In the genomic region with DNA sequence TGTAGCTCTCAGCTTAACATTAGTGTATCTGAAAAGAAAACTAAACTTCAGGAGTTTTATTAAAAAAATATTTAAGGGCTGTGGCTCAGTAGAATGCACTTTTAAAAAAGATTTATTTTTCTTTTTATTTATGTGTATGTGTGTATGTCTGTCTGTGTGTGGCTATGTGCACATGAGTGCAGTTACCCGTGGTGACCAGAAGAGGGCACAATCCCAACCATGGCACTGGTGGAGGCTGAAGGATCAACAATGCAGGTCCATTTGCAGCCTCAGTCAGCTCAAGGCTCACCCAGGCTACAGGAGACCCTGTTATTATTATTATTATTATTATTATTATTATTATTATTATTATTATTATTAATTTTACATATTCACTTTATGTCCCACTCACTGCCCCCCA, we compare ENCODE assay signal across 14 mouse cellular contexts.
A peak's percentile ranks its signal among the peaks of the same experiment; 100 is the strongest.
DNase-seq lines count a peak whose midpoint lies in the region; ATAC-seq and TF ChIP-seq lines count a peak whose summit lies in the region.
"Had no signal": no experiment of that assay in that cellular context is flagged by ENCODE, and none has a peak within 500 bp of the region (broad histone marks: within the 10 kb centered on the region; RNA-seq: fewer than 3 reads in every experiment).

No protein-coding gene starts in this region.

- H3K36me3 ChIP-seq in midbrain, postnatal 0 days (ENCODE audit: insufficient read depth, low read length): no peaks in the 10 kb centered on the region
- no peaks in the 10 kb centered on the region for H3K36me3 ChIP-seq in midbrain, embryonic 13.5 days
- H3K36me3 ChIP-seq in stomach, postnatal 0 days (ENCODE audit: control insufficient read depth, insufficient read depth, low read length): no peaks in the 10 kb centered on the region
- no peaks in the 10 kb centered on the region for H3K36me3 ChIP-seq in heart, embryonic 11.5 days (ENCODE audit: control insufficient read depth, insufficient read depth, low read length)
- H3K36me3 ChIP-seq: heart, embryonic 15.5 days; neural tube, embryonic 13.5 days had no signal

- peaks cover 36% of the 10 kb centered on the region for H3K4me1 ChIP-seq in cerebellum, adult 2 months (ENCODE audit: control insufficient read depth, insufficient read depth, low read length)
- no peaks in the 10 kb centered on the region for H3K4me1 ChIP-seq in midbrain, postnatal 0 days (ENCODE audit: insufficient read depth, low read length)
- no peaks in the 10 kb centered on the region for H3K4me1 ChIP-seq in midbrain, embryonic 13.5 days (replicated peaks)
- H3K4me1 ChIP-seq in stomach, postnatal 0 days (replicated peaks; ENCODE audit: control insufficient read depth, insufficient read depth): no peaks in the 10 kb centered on the region
- no peaks in the 10 kb centered on the region; the same call in 1 of the 2 replicates for H3K4me1 ChIP-seq in heart, embryonic 11.5 days (ENCODE audit: control insufficient read depth, insufficient read depth, low read length)
- H3K4me1 ChIP-seq: heart, embryonic 15.5 days; neural tube, embryonic 13.5 days had no signal

- WGBS in cerebellum, adult 2 months: 100% methylated on average over 1 of the region's 1 CpGs
- WGBS in midbrain, postnatal 0 days: 100% methylated on average over 1 of the region's 1 CpGs
- WGBS in midbrain, embryonic 13.5 days: 97% methylated on average over 1 of the region's 1 CpGs
- 90% methylated on average over 1 of the region's 1 CpGs for WGBS in stomach, postnatal 0 days
- WGBS in heart, embryonic 11.5 days (ENCODE audit: insufficient replicate concordance): 85% methylated on average over 1 of the region's 1 CpGs

- no peak overlapping the region for H3K4me2 ChIP-seq in midbrain, postnatal 0 days (ENCODE audit: low read depth, low read length, poor library complexity, severe bottlenecking)
- H3K4me2 ChIP-seq in midbrain, embryonic 13.5 days (replicated peaks): no peak overlapping the region
- no peak overlapping the region for H3K4me2 ChIP-seq in stomach, postnatal 0 days (replicated peaks; ENCODE audit: low read depth)
- no peak overlapping the region for H3K4me2 ChIP-seq in heart, embryonic 11.5 days
- H3K4me2 ChIP-seq: heart, embryonic 15.5 days; neural tube, embryonic 13.5 days had no signal

- no peak for TF ChIP-seq POLR2A in cerebellum, adult 2 months (IDR thresholded peaks at IDR 0.05; ENCODE audit: borderline replicate concordance, insufficient read depth, low read length)

- no peak overlapping the region for H3K4me3 ChIP-seq in cerebellum, adult 2 months (replicated peaks; ENCODE audit: insufficient read depth, low read depth, low read length)
- no peak overlapping the region for H3K4me3 ChIP-seq in layer of hippocampus, adult 2 months
- H3K4me3 ChIP-seq in midbrain, postnatal 0 days (ENCODE audit: low read depth, low read length): no peak overlapping the region
- H3K4me3 ChIP-seq in midbrain, embryonic 13.5 days (replicated peaks): no peak overlapping the region
- H3K4me3 ChIP-seq in stomach, postnatal 0 days (ENCODE audit: low read depth, low read length): no peak overlapping the region
- H3K4me3 ChIP-seq in heart, embryonic 11.5 days (ENCODE audit: low read depth, low read length): no peak overlapping the region
- H3K4me3 ChIP-seq: heart, embryonic 15.5 days; neural tube, embryonic 13.5 days had no signal

- ATAC-seq in midbrain, postnatal 0 days (ENCODE audit: low FRiP score): no peak
- no peak for ATAC-seq in midbrain, embryonic 13.5 days
- no peak for ATAC-seq in stomach, postnatal 0 days (ENCODE audit: low FRiP score, low TSS enrichment)
- no peak for ATAC-seq in heart, embryonic 11.5 days (replicated peaks; ENCODE audit: insufficient number of reproducible peaks, low FRiP score, low TSS enrichment)

- no peak overlapping the region for H3K9ac ChIP-seq in midbrain, postnatal 0 days (replicated peaks; ENCODE audit: low read length, poor library complexity, severe bottlenecking)
- no peak overlapping the region for H3K9ac ChIP-seq in midbrain, embryonic 13.5 days (replicated peaks)
- H3K9ac ChIP-seq in stomach, postnatal 0 days (ENCODE audit: low read length): no peak overlapping the region
- no peak overlapping the region for H3K9ac ChIP-seq in heart, embryonic 11.5 days (ENCODE audit: low read depth, low read length)
- H3K9ac ChIP-seq: heart, embryonic 15.5 days; neural tube, embryonic 13.5 days had no signal

- H3K27ac ChIP-seq in cerebellum, adult 2 months (ENCODE audit: insufficient read depth, low read length): no peak overlapping the region
- H3K27ac ChIP-seq in layer of hippocampus, adult 2 months: no peak overlapping the region
- H3K27ac ChIP-seq in midbrain, postnatal 0 days (ENCODE audit: low read depth, low read length): no peak overlapping the region
- no peak overlapping the region for H3K27ac ChIP-seq in midbrain, embryonic 13.5 days
- H3K27ac ChIP-seq in stomach, postnatal 0 days (replicated peaks): no peak overlapping the region
- no peak overlapping the region for H3K27ac ChIP-seq in heart, embryonic 11.5 days (ENCODE audit: low read depth, low read length)
- H3K27ac ChIP-seq: heart, embryonic 15.5 days; neural tube, embryonic 13.5 days had no signal

- no peak for TF ChIP-seq EP300 in stomach, postnatal 0 days (optimal IDR thresholded peaks at IDR 0.05)

- H3K27me3 ChIP-seq in cerebellum, adult 2 months (ENCODE audit: control insufficient read depth, insufficient read depth, low read length): no peaks in the 10 kb centered on the region
- H3K27me3 ChIP-seq in midbrain, postnatal 0 days (ENCODE audit: insufficient read depth, low read length): no peaks in the 10 kb centered on the region
- no peaks in the 10 kb centered on the region for H3K27me3 ChIP-seq in midbrain, embryonic 13.5 days
- H3K27me3 ChIP-seq in stomach, postnatal 0 days (ENCODE audit: control insufficient read depth, insufficient read depth, low read length): no peaks in the 10 kb centered on the region
- 0 out of 2 replicates have a peak, but pooled peaks cover 4% of the 10 kb centered on the region for H3K27me3 ChIP-seq in heart, embryonic 11.5 days (ENCODE audit: control insufficient read depth, insufficient read depth, low read length)
- H3K27me3 ChIP-seq: neural tube, embryonic 13.5 days had no signal

- H3K9me3 ChIP-seq in midbrain, postnatal 0 days (ENCODE audit: low read length): no peaks in the 10 kb centered on the region
- no peaks in the 10 kb centered on the region for H3K9me3 ChIP-seq in midbrain, embryonic 13.5 days
- H3K9me3 ChIP-seq in stomach, postnatal 0 days (ENCODE audit: control insufficient read depth, low read length): no peaks in the 10 kb centered on the region
- H3K9me3 ChIP-seq in heart, embryonic 11.5 days (replicated peaks; ENCODE audit: control insufficient read depth, low read length): no peaks in the 10 kb centered on the region
- H3K9me3 ChIP-seq: heart, embryonic 15.5 days; neural tube, embryonic 13.5 days had no signal

- no peak for DNase-seq in cerebellum, adult 2 months
- DNase-seq in cerebellum, postnatal 4 days (ENCODE audit: low spot score in 2 of 2): no peak
- DNase-seq in layer of hippocampus, adult 2 months (ENCODE audit: low spot score in 2 of 2): no peak
- no peak for DNase-seq in layer of hippocampus, postnatal 25 days (ENCODE audit: extremely low spot score in 1 of 2, low spot score in 1 of 2)
- DNase-seq in midbrain, postnatal 0 days (ENCODE audit: low spot score): no peak
- no peak for DNase-seq in stomach, postnatal 0 days (ENCODE audit: low spot score)
- DNase-seq: cerebellum, postnatal 14 days; kidney, postnatal 14 days; right cerebral cortex, postnatal 25 days; thymus, postnatal 4 days had no signal

- TF ChIP-seq CTCF in cerebellum, adult 2 months (IDR thresholded peaks at IDR 0.05; ENCODE audit: borderline replicate concordance, insufficient read depth, low read depth, low read length): peak; percentile 28; the same call in 1 of the 2 replicates
- peak; percentile 54 for TF ChIP-seq CTCF in layer of hippocampus, adult 2 months (conservative IDR thresholded peaks at IDR 0.05)
- TF ChIP-seq CTCF in midbrain, postnatal 0 days (IDR thresholded peaks at IDR 0.05): peak; percentile 45
- TF ChIP-seq CTCF in stomach, postnatal 0 days (IDR thresholded peaks at IDR 0.05; ENCODE audit: low read depth): peak; percentile 41; the same call in 1 of the 2 replicates
